Mouse (Mus musculus) gastrocnemius, adult 18-20 months (tissue): ENCODE data around the gene Zyg11b. TPM values are rescaled to one million over a fixed set of nuclear protein-coding genes. Genes with fewer than 3 reads are reported as not detected.
A peak's percentile ranks its signal among the peaks of the same experiment; 100 is the strongest.

Experiments used
- DNase-seq: peaks from one replicate; pipeline ENCODE4 v3.0.0; 2021; ENCODE audit warnings: low spot score
- total RNA-seq, 2 experiments: library from RNA; stranded (reverse); gene quantifications; 2 replicates each; pipeline ENCODE4 v1.2.3; 2021

The Zyg11b gene
- total RNA-seq, 2 experiments from 2014 or later: 59.6 to 65.3 TPM

DNA sequence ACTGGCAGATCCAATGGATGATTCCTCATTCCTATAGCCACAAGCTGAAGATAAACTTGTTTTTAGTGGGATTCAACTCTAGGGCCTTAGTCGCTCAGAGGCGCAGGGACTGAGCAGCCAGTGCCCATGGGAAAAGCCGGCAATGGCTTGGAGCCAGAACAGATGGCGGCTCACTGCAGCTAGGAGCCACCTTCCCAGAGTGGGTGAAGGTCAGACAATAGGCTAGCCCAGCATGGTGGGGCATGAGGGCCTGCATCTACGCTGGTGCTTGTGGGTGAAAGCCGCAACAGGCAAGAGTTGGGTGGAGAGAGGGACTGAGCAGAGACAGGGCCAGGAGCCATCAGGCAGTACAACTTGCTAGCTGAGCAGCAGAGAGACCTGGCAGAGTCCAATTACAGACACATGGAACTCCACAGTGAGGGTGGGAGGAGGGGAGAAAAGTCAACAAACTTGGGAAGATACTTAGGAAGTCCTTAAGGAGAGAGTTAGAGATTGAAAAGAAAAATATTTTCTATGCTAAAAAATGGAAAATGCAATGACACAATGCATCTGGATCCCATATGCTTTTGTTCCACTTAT is 104.5 kb downstream of the Zyg11b start:
- DNase-seq: peak; percentile 40

DNA sequence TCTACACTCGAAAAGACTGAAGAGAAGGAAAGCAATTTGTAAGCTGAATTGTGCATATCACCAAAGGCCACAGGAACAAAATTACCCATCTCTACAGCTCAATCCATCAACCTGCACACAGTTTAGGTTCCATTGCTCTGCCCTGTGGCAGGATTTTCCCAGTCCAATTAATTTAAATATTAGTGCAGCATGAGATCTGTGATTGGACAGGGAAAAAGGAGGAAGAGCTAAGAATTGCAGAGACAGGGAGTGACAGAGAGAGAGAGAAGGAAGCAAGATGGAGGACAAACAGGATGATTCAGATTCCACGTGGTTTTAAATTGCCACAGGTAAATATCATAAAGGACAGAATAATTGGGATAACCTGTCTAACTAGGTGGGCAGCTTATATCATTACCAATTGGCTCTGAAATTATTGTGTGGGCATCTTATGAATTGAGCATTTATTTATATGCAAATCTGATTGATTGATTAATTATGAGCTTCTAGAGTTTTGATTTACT is 108.0 kb downstream of the Zyg11b start:
- no peak for DNase-seq

DNA sequence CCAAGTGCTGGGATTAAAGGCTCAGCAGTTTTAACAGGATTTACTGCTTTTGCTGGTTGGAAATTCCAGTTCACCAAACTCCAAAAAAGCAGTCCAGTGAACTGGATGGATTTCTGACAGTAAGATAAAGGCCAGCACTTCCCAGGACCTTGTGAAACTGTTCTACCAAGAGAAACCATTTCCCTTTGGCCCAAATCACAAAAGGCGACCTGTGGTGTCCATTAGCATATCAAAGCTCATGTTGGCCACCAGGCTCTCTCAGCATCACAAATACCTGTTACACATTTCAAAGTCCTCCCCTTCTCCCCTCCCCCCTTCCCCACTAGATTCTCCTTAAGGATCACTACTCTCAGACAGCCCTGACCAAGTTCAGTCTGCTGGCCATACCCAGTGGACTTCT is 118.6 kb downstream of the Zyg11b start:
- no peak for DNase-seq

Other genes starting within 250 kb of the Zyg11b start
- 1 to 10 TPM; 8.0 to 9.5 TPM for gene Podn, start 204.7 kb downstream of the Zyg11b start, total RNA-seq
- gene Scp2, start 156.1 kb downstream of the Zyg11b start, total RNA-seq: 100 to 1,000 TPM; 142 to 147 TPM
- gene Echdc2, start 135.7 kb downstream of the Zyg11b start, total RNA-seq: 1 to 10 TPM; 7.4 to 9.1 TPM
- gene Zyg11a, start 83.0 kb downstream of the Zyg11b start, total RNA-seq: 1 to 10 TPM in 1 of 2 experiments, under 1 TPM in 1; 0.87 to 1.2 TPM
- gene Coa7, start 27.0 kb upstream of the Zyg11b start, total RNA-seq: 10 to 100 TPM; 29.9 to 35.5 TPM
- not detected for gene Shisal2a, start 82.3 kb upstream of the Zyg11b start, total RNA-seq
- 1 to 10 TPM; 4.3 to 6.9 TPM for gene Gpx7, start 105.9 kb upstream of the Zyg11b start, total RNA-seq
- gene Tut4, start 158.3 kb upstream of the Zyg11b start, total RNA-seq: 10 to 100 TPM; 16.8 to 22.6 TPM